Mouse (Mus musculus) spleen, adult 2 months (tissue): ENCODE data around the gene Farsb. TPM values are rescaled to one million over a fixed set of nuclear protein-coding genes. Genes with fewer than 3 reads are reported as not detected.

Source experiments
- DNase-seq, 2 experiments: peaks; one replicate each; pipeline versions ENCODE4 v3.0.0 to v3.0.0-alpha.2; 2012 to 2021; ENCODE audit warnings: low spot score in 2 of 2, low read depth in 1 of 2
- H3K27ac ChIP-seq: fragments of 200-500 bp; 2 replicates; pipeline ENCODE4 v1.5.1; 2012; ENCODE audit warnings: low read length, inconsistent platforms; ENCODE audit not compliant: insufficient read depth
- H3K27me3 ChIP-seq: fragments of 200-500 bp; 2 replicates; pipeline ENCODE4 v1.6.1; 2012; ENCODE audit warnings: mild to moderate bottlenecking, moderate library complexity, low read length, inconsistent platforms; ENCODE audit not compliant: control insufficient read depth, insufficient read depth
- H3K36me3 ChIP-seq: fragments of 200-500 bp; 2 replicates; pipeline ENCODE4 v1.6.1; 2012; ENCODE audit warnings: mild to moderate bottlenecking, low read length, inconsistent platforms; ENCODE audit not compliant: control insufficient read depth, insufficient read depth
- H3K4me1 ChIP-seq: fragments of 200-500 bp; 2 replicates; pipeline ENCODE4 v1.6.1; 2011; ENCODE audit warnings: inconsistent platforms; ENCODE audit not compliant: control insufficient read depth, insufficient read depth, insufficient read length
- H3K4me3 ChIP-seq: fragments of 200-500 bp; 2 replicates; pipeline ENCODE4 v1.5.1; 2011; ENCODE audit warnings: mild to moderate bottlenecking, inconsistent platforms; ENCODE audit not compliant: insufficient read depth, insufficient read length; ENCODE audit errors: extremely low read depth
- CTCF ChIP-seq: fragments of 200-500 bp; IDR thresholded peaks from 2 replicates; pipeline ENCODE4 v1.5.1; 2011; ENCODE audit warnings: mild to moderate bottlenecking, inconsistent platforms; ENCODE audit not compliant: insufficient read depth, insufficient read length, insufficient replicate concordance; ENCODE audit errors: extremely low read depth
- POLR2A ChIP-seq: fragments of 200-500 bp; IDR thresholded peaks from 2 replicates; pipeline ENCODE4 v1.6.1; 2011; ENCODE audit warnings: low read depth, low read length, inconsistent platforms
- WGBS: fragments of 180-500 bp; shearing (Covaris S2); methylation state at CpG from one replicate; pipeline ENCODE4 v1.1.7; 2018; 5-methylcytosine and 5-hydroxymethylcytosine counted together
- polyA plus RNA-seq: library from polyadenylated mRNA; depleted of rRNA; stranded (reverse); fragments of >200 nt; gene quantifications from 2 replicates; pipeline ENCODE4 v1.2.3, GENCODE M21; 2012; rRNA removed

The Farsb gene
- polyA plus RNA-seq, 1 experiment = 8.7 TPM

DNA sequence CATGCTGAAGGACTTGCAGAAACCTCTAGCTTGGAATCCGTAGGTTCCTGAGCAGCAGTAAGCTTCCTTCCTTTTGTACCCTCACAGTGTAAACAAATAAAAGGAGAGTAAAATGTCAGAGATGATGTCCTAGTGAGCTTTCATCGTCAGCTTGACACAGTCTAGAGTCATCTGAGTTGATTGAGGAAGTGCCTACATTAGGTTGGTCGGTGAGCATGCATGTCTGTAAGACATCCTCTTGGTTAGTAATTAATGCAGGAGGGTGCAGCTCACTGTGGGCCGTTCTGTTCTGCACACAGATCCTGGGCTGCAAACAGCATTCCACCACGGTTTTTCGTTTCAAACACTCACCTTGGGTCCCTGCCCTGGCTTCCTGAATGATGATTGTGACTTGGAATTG is 118.6 kb downstream of the Farsb start:
- WGBS = 38% methylated on average over 6 of the region's 6 CpGs
- Histone ChIP-seq H3K4me1 (no peaks in the 10 kb centered on the region), H3K4me3 (no peak overlapping the region), H3K27me3 (no peaks in the 10 kb centered on the region), H3K27ac (no peak overlapping the region), H3K36me3 (no peaks in the 10 kb centered on the region)
- TF ChIP-seq POLR2A (no peak), CTCF (no peak)
- no peak for DNase-seq

Other genes with a start within 250 kb of the Farsb start
- 0.02 and 0.05 TPM in 2 replicates for gene Sgpp2, start 178.6 kb downstream of the Farsb start, polyA plus RNA-seq
- gene Mogat1, start 22.1 kb upstream of the Farsb start, polyA plus RNA-seq = 0.88 TPM in 1 of 2 replicates, not detected in the other
- 0.02 TPM in 1 of 2 replicates, not detected in the other for gene BC035947, start 23.3 kb upstream of the Farsb start, polyA plus RNA-seq
- 1.6 and 1.8 TPM in 2 replicates for gene Acsl3, start 168.9 kb upstream of the Farsb start, polyA plus RNA-seq
- 0.16 and 0.46 TPM in 2 replicates for gene Utp14b, start 169.1 kb upstream of the Farsb start, polyA plus RNA-seq